Mouse (Mus musculus): ENCODE measurements at regions not wholly inside any gene's neighbourhood (a gene's known extent, or its start where the extent isn't known, plus 50 kb on each side); places are given as distances from the start of the nearest gene placed in this dataset.

- H3K4me2 ChIP-seq (ENCODE audit: low read length) = no peak overlapping the region
- H3K4me1 ChIP-seq (ENCODE audit: control insufficient read depth, insufficient read depth, low read length) = 0 out of 2 replicates have a peak, but pooled peaks cover 2% of the 10 kb centered on the region
- H3K36me3 ChIP-seq (ENCODE audit: control insufficient read depth, insufficient read depth, low read length) = no peaks in the 10 kb centered on the region
- no peak overlapping the region for H3K9ac ChIP-seq (ENCODE audit: low read depth, low read length)
- no peak overlapping the region for H3K27ac ChIP-seq (ENCODE audit: low read length)
- H3K4me3 ChIP-seq (ENCODE audit: low read depth, low read length) = no peak overlapping the region
- WGBS = 64% methylated on average over 2 of the region's 2 CpGs
- ATAC-seq = no peak
- H3K9me3 ChIP-seq (replicated peaks; ENCODE audit: control insufficient read depth, low read length, poor library complexity, severe bottlenecking) = no peaks in the 10 kb centered on the region
- H3K27me3 ChIP-seq (ENCODE audit: control insufficient read depth, insufficient read depth, low read depth, low read length) = no peaks in the 10 kb centered on the region
These were observed 226.1 kb downstream of the Rnf144a start for GRCm38 (mm10) chr12:26188996-26189395.

- 0 out of 2 replicates have a peak, but pooled peaks cover 2% of the 10 kb centered on the region for H3K4me1 ChIP-seq (ENCODE audit: control insufficient read depth, insufficient read depth, low read length)
- H3K27ac ChIP-seq (ENCODE audit: low read length) = no peak overlapping the region
- no peak for ATAC-seq
- H3K9me3 ChIP-seq (replicated peaks; ENCODE audit: control insufficient read depth, low read length, poor library complexity, severe bottlenecking) = no peaks in the 10 kb centered on the region
- H3K36me3 ChIP-seq (ENCODE audit: control insufficient read depth, insufficient read depth, low read length) = no peaks in the 10 kb centered on the region
- H3K27me3 ChIP-seq (ENCODE audit: control insufficient read depth, insufficient read depth, low read depth, low read length) = no peaks in the 10 kb centered on the region
- no peak overlapping the region for H3K4me2 ChIP-seq (ENCODE audit: low read length)
- no peak overlapping the region for H3K4me3 ChIP-seq (ENCODE audit: low read depth, low read length)
- no peak overlapping the region for H3K9ac ChIP-seq (ENCODE audit: low read depth, low read length)
- WGBS = 92% methylated on average over 8 of the region's 8 CpGs
These were observed 227.8 kb downstream of the Rnf144a start for GRCm38 (mm10) chr12:26187091-26187862.

- Histone ChIP-seq H3K4me1 (ENCODE audit: control insufficient read depth, insufficient read depth, low read length) (no peaks in the 10 kb centered on the region), H3K4me2 (ENCODE audit: low read length) (no peak overlapping the region), H3K36me3 (ENCODE audit: control insufficient read depth, insufficient read depth, low read length) (no peaks in the 10 kb centered on the region), H3K9ac (ENCODE audit: low read depth, low read length) (no peak overlapping the region), H3K27ac (ENCODE audit: low read length) (no peak overlapping the region), H3K9me3 (replicated peaks; ENCODE audit: control insufficient read depth, low read length, poor library complexity, severe bottlenecking) (no peaks in the 10 kb centered on the region), H3K4me3 (ENCODE audit: low read depth, low read length) (no peak overlapping the region), H3K27me3 (ENCODE audit: control insufficient read depth, insufficient read depth, low read depth, low read length) (no peaks in the 10 kb centered on the region)
- ATAC-seq = no peak
- 91% methylated on average over 5 of the region's 5 CpGs for WGBS
These were observed 230.2 kb downstream of the Rnf144a start for GRCm38 (mm10) chr12:26184701-26185460.

GRCm38 (mm10) chr12:26183021-26183420 is 232.0 kb downstream of the Rnf144a start:
- 96% methylated on average over 2 of the region's 2 CpGs for WGBS
- ATAC-seq = no peak
- H3K4me1 ChIP-seq (ENCODE audit: control insufficient read depth, insufficient read depth, low read length) = no peaks in the 10 kb centered on the region
- H3K4me2 ChIP-seq (ENCODE audit: low read length) = no peak overlapping the region
- no peak overlapping the region for H3K9ac ChIP-seq (ENCODE audit: low read depth, low read length)
- H3K36me3 ChIP-seq (ENCODE audit: control insufficient read depth, insufficient read depth, low read length) = no peaks in the 10 kb centered on the region
- no peak overlapping the region for H3K27ac ChIP-seq (ENCODE audit: low read length)
- H3K4me3 ChIP-seq (ENCODE audit: low read depth, low read length) = no peak overlapping the region
- no peaks in the 10 kb centered on the region for H3K9me3 ChIP-seq (replicated peaks; ENCODE audit: control insufficient read depth, low read length, poor library complexity, severe bottlenecking)
- no peaks in the 10 kb centered on the region for H3K27me3 ChIP-seq (ENCODE audit: control insufficient read depth, insufficient read depth, low read depth, low read length)

GRCm38 (mm10) chr12:26180846-26181245 is 234.2 kb downstream of the Rnf144a start:
- H3K4me2 ChIP-seq (ENCODE audit: low read length) = no peak overlapping the region
- no peak overlapping the region for H3K4me3 ChIP-seq (ENCODE audit: low read depth, low read length)
- no peaks in the 10 kb centered on the region for H3K36me3 ChIP-seq (ENCODE audit: control insufficient read depth, insufficient read depth, low read length)
- H3K9ac ChIP-seq (ENCODE audit: low read depth, low read length) = no peak overlapping the region
- H3K9me3 ChIP-seq (replicated peaks; ENCODE audit: control insufficient read depth, low read length, poor library complexity, severe bottlenecking) = no peaks in the 10 kb centered on the region
- 74% methylated on average over 7 of the region's 7 CpGs for WGBS
- H3K4me1 ChIP-seq (ENCODE audit: control insufficient read depth, insufficient read depth, low read length) = no peaks in the 10 kb centered on the region
- H3K27me3 ChIP-seq (ENCODE audit: control insufficient read depth, insufficient read depth, low read depth, low read length) = no peaks in the 10 kb centered on the region
- ATAC-seq = no peak
- H3K27ac ChIP-seq (ENCODE audit: low read length) = no peak overlapping the region

- no peak for ATAC-seq
- Histone ChIP-seq H3K9ac (ENCODE audit: low read depth, low read length) (no peak overlapping the region), H3K27ac (ENCODE audit: low read length) (no peak overlapping the region), H3K4me1 (ENCODE audit: control insufficient read depth, insufficient read depth, low read length) (no peaks in the 10 kb centered on the region), H3K27me3 (ENCODE audit: control insufficient read depth, insufficient read depth, low read depth, low read length) (no peaks in the 10 kb centered on the region), H3K4me3 (ENCODE audit: low read depth, low read length) (no peak overlapping the region), H3K4me2 (ENCODE audit: low read length) (no peak overlapping the region), H3K9me3 (replicated peaks; ENCODE audit: control insufficient read depth, low read length, poor library complexity, severe bottlenecking) (no peaks in the 10 kb centered on the region), H3K36me3 (ENCODE audit: control insufficient read depth, insufficient read depth, low read length) (no peaks in the 10 kb centered on the region)
- 69% methylated on average over 10 of the region's 10 CpGs for WGBS
These were observed 238.8 kb downstream of the Rnf144a start for GRCm38 (mm10) chr12:26176231-26176662.

GRCm38 (mm10) chr12:26163416-26163815 is 251.6 kb downstream of the Rnf144a start:
- H3K4me2 ChIP-seq (ENCODE audit: low read length) = no peak overlapping the region
- no peaks in the 10 kb centered on the region for H3K36me3 ChIP-seq (ENCODE audit: control insufficient read depth, insufficient read depth, low read length)
- H3K27ac ChIP-seq (ENCODE audit: low read length) = no peak overlapping the region
- no peaks in the 10 kb centered on the region for H3K4me1 ChIP-seq (ENCODE audit: control insufficient read depth, insufficient read depth, low read length)
- H3K9me3 ChIP-seq (replicated peaks; ENCODE audit: control insufficient read depth, low read length, poor library complexity, severe bottlenecking) = no peaks in the 10 kb centered on the region
- H3K9ac ChIP-seq (ENCODE audit: low read depth, low read length) = no peak overlapping the region
- H3K27me3 ChIP-seq (ENCODE audit: control insufficient read depth, insufficient read depth, low read depth, low read length) = no peaks in the 10 kb centered on the region
- no peak overlapping the region for H3K4me3 ChIP-seq (ENCODE audit: low read depth, low read length)
- WGBS = 75% methylated on average over 3 of the region's 3 CpGs
- ATAC-seq = no peak

GRCm38 (mm10) chr12:26160861-26161615 is 254.0 kb downstream of the Rnf144a start:
- H3K4me1 ChIP-seq (ENCODE audit: control insufficient read depth, insufficient read depth, low read length) = no peaks in the 10 kb centered on the region
- 89% methylated on average over 11 of the region's 11 CpGs for WGBS
- no peak overlapping the region for H3K4me2 ChIP-seq (ENCODE audit: low read length)
- ATAC-seq = no peak
- H3K36me3 ChIP-seq (ENCODE audit: control insufficient read depth, insufficient read depth, low read length) = no peaks in the 10 kb centered on the region
- no peaks in the 10 kb centered on the region for H3K27me3 ChIP-seq (ENCODE audit: control insufficient read depth, insufficient read depth, low read depth, low read length)
- H3K9ac ChIP-seq (ENCODE audit: low read depth, low read length) = no peak overlapping the region
- H3K4me3 ChIP-seq (ENCODE audit: low read depth, low read length) = no peak overlapping the region
- H3K9me3 ChIP-seq (replicated peaks; ENCODE audit: control insufficient read depth, low read length, poor library complexity, severe bottlenecking) = no peaks in the 10 kb centered on the region
- H3K27ac ChIP-seq (ENCODE audit: low read length) = no peak overlapping the region

Measured in midbrain, embryonic 16.5 days (tissue).